Comparison of ENCODE assay signal across 11 mouse cellular contexts in genomic region chr13:15212353-15212850, GRCm38 (mm10).
DNase-seq lines count a peak whose midpoint lies in the region; ATAC-seq lines count a peak whose summit lies in the region.
"Had no signal": no experiment of that assay in that cellular context is flagged by ENCODE, and none has a peak within 500 bp of the region (broad histone marks: within the 10 kb centered on the region; RNA-seq: fewer than 3 reads in every experiment).

No protein-coding gene starts in this region.

- no peaks in the 10 kb centered on the region for H3K36me3 ChIP-seq in embryonic facial prominence, embryonic 15.5 days
- H3K36me3 ChIP-seq: heart, embryonic 13.5 days had no signal

- no peak overlapping the region for H3K4me3 ChIP-seq in embryonic facial prominence, embryonic 15.5 days (replicated peaks)
- H3K4me3 ChIP-seq: heart, embryonic 13.5 days had no signal

- no peak overlapping the region; the same call in 1 of the 2 replicates for H3K4me2 ChIP-seq in embryonic facial prominence, embryonic 15.5 days (replicated peaks)
- H3K4me2 ChIP-seq: heart, embryonic 13.5 days had no signal

- H3K27me3 ChIP-seq in embryonic facial prominence, embryonic 15.5 days, result no peaks in the 10 kb centered on the region
- H3K27me3 ChIP-seq: heart, embryonic 13.5 days had no signal

- DNase-seq in heart, adult 18-20 months, result peak; percentile 9 to 17
- no peak for DNase-seq in heart, postnatal 36 days
- DNase-seq in NIH3T3 (ENCODE audit: low read depth), result peak; percentile 50
- DNase-seq in kidney, postnatal 25 days, result peak; percentile 3 to 38
- no peak for DNase-seq in urinary bladder, postnatal 14 days (ENCODE audit: low spot score)
- no peak for DNase-seq in adrenal gland, adult 2 months
- DNase-seq: lung, postnatal 36 days had no signal

- H3K9me3 ChIP-seq in embryonic facial prominence, embryonic 15.5 days (replicated peaks), result no peaks in the 10 kb centered on the region
- H3K9me3 ChIP-seq: heart, embryonic 13.5 days had no signal

- H3K4me1 ChIP-seq in embryonic facial prominence, embryonic 15.5 days, result peaks cover 11% of the 10 kb centered on the region

- peak overlapping the region; percentile 55; the same call in 1 of the 2 replicates for H3K27ac ChIP-seq in embryonic facial prominence, embryonic 15.5 days (replicated peaks)
- H3K27ac ChIP-seq: heart, embryonic 13.5 days had no signal

- 33% methylated on average over 5 of the region's 5 CpGs for WGBS in embryonic facial prominence, embryonic 15.5 days

- H3K9ac ChIP-seq in embryonic facial prominence, embryonic 15.5 days, result no peak overlapping the region
- H3K9ac ChIP-seq: heart, embryonic 13.5 days had no signal

- intact Hi-C loops in heart, postnatal 36 days (cut with DNase I), result no loop called here

- ATAC-seq in embryonic facial prominence, embryonic 15.5 days (ENCODE audit: insufficient number of reproducible peaks, low FRiP score, low TSS enrichment, low read depth), result peak; percentile 73; the same call in 1 of the 2 replicates
- ATAC-seq in megakaryocyte-erythroid progenitor cell, adult 5-6 weeks (replicated peaks; ENCODE audit: low FRiP score, low TSS enrichment, poor library complexity, severe bottlenecking), result no peak
- ATAC-seq: CD4-positive, CD25-positive, alpha-beta regulatory T cell, adult 4 months had no signal

Comparison
In these comparisons a context has a peak if more than half of its experiments do, and no peak if none do; other contexts are left out.
1. DNase-seq: peak in heart, adult 18-20 months (2 of 2), NIH3T3 (single experiment) and kidney, postnatal 25 days (2 of 2); none in heart, postnatal 36 days (0 of 2), urinary bladder, postnatal 14 days (single experiment) and adrenal gland, adult 2 months (single experiment).